Mouse (Mus musculus) layer of hippocampus, postnatal 36 days (tissue): Measurements from ENCODE around the gene Camta2. TPM values are rescaled to one million over a fixed set of nuclear protein-coding genes. Genes with fewer than 3 reads are reported as not detected.

Source experiments
- DNase-seq, 2 experiments: peaks; one replicate each; pipeline ENCODE4 v3.0.0; 2022
- total RNA-seq, 2 experiments: library from RNA; stranded (reverse); gene quantifications; 2 replicates each; pipeline ENCODE4 v1.2.3; 2021

Camta2 gene
- total RNA-seq, 2 experiments from 2014 or later = 362 to 388 TPM

DNA sequence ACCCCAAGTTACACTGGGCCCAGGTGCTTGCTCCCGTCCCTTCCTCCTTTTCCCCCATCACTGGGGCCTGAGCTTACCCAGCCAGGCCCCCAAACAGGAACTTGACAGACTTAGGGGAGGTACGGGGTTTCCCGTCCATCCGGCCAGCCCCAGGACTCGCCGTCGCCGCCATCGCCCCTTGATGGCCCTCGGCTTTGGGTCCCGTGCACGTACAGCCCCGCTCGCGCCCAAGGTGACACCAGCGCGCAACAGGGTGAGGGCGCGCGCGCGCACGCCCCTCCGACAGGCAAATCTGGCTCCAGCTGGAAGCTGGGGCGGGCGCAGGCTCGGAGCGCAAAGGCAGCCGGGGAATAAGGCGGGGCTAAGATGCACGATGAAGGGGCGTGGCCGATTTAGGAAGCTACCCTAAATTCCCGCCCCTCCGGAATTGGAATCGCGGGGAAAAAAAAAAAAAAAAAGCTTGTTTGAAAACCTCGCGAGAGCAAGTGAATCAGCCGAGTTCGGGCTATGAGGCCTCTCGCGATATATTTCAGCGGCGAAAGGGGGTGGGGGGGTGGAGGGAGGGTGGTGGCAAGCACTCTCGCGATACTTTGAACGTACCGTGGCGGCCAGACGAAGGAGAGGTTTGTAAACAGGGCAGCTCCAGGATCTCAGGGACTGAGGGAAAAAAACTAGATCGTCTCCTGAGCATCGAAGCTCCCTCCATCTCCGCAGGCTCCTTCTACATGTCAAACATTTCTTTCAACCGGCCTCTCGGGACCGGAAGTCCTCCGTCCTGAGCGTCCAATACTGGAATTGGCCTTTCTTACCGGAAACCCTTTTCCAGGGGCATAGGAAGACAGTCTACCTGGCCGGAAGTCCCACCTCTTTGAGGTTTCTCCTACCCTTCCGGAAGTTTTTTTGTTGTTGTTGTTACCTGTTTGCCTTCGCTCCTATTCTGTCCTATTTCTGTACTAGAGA is 40.9 kb downstream of the Camta2 start, which contains the start of the genes Rnf167 and Slc25a11:
TSS of gene Rnf167 (plus strand) at position 545 of the 960 bp plus-strand sequence.
TSS of gene Slc25a11 (minus strand) at position 789 of the 960 bp plus-strand sequence.
- DNase-seq = peak; percentile 94 to 95

DNA sequence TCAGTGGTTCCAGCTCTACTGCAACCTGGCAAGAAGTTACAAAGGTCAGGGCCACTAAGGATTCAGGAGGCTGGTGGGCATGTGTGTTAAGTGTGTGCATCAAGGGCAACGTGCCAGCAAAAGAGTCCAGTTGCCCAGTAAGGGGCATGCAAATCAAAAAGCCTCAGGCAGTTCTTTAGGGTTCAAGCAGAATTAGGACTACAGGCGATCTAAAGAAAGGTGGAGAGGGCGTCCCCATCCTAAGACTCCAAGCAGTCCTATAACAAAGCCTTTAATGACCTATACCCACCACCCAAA is 41.7 kb downstream of the Camta2 start:
- DNase-seq = no peak

DNA sequence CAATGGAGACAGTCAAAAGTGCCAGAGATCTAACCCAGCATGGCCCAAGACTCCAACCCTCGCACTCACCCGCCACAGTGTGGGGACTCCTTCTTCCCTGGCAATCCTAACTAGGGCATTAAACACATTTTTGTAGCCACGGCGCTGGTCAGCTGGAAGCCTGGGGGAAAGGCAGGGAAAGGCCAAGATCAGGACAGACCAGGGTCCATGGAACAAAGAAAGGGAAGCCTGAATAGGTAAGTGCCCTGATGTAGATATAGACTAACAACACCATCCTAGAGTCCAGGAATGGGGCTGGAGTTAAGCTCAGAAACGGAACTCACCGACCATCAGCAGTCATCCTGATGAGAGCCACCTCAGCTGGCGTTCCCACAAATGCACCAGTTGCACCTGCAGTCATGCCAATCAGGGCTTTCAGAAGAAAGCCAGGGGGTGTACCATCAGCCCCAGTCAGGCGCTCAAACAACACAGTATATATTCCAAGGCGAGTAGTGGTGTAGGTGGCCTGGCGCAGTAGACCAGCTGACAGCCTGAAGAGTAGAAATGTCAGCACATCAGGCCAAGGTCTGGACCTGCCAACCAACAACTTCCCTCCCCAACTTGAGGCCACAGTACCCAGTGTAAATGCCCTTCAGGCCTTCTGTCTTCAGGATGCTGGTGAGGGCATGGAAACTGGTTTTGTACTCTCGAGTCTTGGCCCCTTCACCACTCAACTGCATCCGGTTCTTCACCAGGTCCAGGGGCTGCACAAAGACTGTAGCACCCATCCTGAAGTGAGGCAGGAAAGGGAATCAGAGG is 42.2 kb downstream of the Camta2 start:
- DNase-seq = no peak

DNA sequence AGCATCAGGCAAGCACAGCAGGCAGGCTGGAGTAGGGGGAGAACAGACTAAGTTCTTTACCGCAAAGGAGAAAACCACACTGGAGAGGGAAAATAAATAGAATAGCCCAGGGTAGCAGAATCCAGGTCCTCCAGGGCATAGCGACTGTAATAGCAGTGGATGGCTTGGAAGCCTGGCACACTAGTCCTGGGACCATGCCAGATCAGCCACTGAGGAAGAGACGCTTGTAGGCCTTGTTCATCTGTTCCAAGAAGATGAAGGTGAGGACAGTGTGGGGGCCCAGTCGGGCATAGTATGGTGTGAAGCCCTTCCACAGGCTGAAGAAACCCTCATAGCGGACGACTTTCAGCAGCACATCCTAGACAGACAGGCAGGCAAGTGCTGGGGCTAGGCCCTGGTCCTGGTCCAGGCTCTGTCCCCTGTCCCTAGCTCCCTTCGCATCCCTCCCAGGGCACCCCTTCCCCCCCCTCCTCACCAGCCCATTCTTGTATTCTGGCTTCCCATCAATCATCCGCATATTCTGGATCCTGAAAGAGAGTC is 43.3 kb downstream of the Camta2 start:
- no peak for DNase-seq

DNA sequence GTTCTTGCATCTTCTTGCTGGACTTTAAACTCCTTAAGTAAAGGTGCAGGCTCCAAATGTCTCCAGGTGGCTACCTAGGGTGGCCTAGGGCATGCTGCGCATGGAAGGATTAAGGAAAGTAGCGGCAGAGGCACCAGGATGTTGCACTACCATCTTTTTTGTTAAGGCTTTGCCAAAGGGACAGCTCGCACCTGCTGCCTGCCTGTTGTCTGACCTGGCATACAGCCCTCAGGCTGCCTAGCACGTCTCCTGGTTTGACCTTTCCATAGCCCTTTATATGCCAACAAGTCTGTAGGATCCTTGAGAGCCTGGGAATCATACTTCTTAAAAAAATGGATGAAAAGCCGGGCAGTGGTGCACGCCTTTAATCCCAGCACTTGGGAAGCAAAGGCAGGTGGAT is 44.9 kb downstream of the Camta2 start:
- no peak for DNase-seq

DNA sequence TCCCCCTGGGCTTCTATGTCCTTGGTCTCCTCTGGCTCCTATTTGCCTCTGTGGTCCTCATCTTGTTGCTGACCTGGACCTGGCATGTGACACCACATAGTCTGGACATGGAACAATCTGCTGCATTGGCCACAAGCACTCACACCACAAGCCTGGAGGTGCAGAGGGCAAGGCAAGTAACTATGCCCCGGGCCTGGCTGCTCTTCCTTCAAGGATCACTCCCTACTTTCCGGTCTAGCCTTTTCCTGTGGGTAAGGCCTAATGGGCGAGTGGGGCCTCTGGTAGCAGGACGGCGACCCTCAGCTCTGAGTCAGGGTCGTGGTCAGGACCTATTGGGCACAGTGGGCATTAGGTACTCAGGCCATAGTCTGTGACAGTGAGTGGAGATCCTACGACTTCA is 46.7 kb downstream of the Camta2 start:
- no peak for DNase-seq

DNA sequence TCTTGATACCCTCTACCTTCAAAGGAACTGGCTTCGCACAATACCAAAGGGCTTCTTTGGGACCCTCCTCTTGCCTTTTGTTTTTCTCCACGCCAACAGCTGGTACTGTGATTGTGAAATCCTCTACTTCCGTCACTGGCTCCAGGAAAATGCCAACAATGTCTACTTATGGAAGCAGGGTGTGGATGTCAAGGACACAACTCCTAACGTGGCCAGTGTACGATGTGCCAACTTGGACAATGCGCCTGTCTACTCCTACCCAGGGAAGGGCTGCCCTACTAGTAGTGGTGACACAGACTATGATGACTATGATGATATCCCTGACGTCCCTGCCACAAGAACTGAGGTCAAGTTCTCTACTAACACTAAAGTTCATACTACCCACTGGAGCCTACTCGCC is 47.9 kb downstream of the Camta2 start:
- no peak for DNase-seq

DNA sequence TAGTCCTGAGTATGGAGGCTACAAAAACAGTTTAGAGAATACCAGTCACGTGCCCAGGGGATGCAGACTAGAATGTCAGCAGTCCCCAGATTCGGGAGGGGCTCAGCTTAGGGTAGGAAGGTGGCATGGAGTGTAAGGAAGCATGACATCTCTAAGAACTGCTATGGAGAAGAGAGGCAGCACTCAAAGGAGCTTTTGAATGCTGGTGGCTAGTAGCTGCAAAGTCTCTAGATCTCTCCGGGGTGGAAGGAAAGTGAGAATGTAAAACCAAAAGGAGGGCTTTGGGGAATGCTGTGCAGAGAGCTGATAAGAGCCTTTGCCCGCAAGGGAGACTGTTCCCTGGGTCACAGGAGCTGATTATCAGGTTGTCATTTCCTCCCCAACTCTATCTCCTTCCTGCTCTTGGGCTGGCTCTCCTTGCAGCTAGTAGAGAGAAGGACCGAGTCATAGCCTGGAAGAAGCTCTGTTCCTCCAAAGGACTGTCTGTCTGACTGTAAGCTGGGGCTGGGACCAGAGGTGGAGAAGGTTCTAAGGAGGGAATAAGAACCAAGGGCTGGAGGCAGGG is 49.1 kb downstream of the Camta2 start, which contains the start of gene Gp1ba:
TSS of gene Gp1ba (plus strand) at position 409 of the 565 bp plus-strand sequence.
- DNase-seq = no peak

DNA sequence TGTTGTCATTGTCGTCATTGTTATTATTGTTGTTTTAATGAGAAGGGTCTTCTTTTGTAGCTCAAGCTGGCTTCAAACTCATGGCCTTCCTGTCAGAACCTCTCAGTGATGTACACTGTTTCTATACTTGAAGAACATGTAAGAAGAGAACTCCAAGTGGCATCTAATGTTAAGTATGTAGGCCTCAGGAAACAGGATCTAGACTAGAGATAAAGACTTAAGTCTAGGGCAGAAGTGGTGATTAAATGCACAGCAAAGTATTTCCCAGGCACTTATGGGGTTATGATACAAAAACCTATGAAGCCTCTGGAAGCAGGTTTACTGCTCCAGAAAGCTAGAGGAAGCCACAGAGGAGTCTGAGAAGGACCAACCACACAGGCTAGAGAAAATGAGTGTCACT is 49.6 kb downstream of the Camta2 start:
- no peak for DNase-seq

DNA sequence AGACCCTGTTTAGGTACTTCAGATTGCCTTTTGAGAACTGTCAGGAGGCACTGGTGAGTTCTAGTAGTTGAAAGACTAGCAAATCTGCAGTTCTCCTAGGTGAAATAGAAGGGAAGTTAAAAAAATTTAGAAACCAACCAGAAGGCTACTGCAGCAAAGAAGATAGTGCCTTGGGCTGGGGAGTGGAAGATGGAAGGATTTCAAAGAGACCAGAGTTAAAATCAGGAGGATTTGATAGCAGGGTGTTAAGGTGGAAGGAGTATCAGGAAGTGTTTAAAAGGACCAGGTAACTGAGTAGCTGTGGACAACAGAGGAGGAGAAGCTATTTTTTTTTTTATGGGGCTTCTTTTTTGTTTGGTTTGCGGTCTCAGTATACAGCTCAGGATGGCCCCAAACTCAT is 50.1 kb downstream of the Camta2 start:
- no peak for DNase-seq

DNA sequence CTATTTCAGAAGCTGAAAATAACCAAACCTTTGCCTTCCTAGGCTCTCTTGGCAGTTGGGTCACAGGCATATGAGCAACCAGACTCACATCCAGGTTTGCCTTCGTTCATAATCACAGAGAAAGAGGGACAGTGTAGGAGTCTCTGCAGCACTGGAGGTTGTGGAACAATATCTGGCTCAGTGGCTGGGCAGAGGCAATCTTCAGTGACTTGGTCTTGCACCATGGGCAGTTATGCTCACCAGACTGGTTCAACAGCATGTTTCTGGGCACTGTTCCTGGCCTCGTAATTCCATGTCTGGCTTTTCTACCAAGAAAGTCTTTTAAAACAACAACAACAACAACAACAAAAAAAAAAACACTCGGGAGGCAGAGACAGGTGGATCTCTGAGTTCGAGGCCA is 52.3 kb downstream of the Camta2 start:
- DNase-seq = no peak

DNA sequence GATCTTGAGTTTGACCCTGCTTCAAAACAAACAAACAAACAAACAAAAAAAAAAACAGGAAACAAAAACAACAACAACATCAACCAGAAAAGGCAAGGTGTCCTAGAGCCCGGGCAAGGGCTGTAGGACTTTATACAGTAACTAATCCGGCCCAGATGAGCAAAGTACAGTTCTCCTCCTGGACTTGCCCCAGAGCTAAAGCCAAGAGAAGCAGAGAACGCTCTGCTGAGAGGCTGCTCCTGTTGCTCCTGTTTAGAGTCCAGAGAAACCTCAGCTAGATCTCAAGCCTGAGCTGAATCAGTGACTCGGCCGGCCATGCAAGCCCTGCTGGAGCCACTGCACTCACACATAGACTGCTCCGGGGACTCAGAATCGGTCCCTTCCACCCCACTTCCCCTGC is 57.8 kb downstream of the Camta2 start:
- no peak for DNase-seq

DNA sequence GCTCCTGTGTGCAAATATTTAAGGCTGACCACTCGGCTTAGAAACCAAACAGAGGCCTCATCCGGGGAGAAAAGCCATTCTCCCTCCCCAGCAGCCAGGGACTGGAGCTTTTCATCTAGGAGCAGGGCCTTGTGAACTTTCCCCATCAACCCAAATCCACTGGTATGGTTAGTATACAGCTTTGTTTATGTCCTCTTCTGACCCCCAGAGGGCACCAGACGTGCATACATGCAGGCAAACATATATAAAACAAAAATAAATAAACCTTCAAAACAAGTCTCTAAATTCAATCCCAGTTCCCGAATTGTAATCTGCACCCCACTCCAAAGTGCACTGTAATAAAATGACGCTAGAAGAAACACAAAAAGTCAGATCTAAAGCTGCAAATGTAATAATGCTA is 58.3 kb downstream of the Camta2 start:
- no peak for DNase-seq

DNA sequence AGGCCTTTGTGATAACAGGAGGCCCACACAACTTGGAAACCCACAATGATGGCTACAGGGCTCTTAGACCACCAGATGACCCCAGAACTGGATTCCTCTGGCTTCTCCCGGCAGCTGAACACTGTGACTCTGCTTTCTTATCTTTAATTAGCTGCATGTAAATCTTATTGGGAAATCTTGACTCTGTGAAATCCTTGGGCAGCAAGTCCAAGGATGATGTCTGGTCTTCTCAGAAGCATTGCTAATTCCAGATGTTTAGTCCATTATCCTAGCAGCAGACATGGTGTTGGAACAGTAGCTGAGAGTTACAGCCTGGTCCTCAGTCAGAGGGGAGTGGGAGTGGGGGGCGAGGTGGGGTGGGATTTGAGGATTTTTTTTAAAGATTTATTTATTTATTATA is 59.5 kb downstream of the Camta2 start:
- no peak for DNase-seq

DNA sequence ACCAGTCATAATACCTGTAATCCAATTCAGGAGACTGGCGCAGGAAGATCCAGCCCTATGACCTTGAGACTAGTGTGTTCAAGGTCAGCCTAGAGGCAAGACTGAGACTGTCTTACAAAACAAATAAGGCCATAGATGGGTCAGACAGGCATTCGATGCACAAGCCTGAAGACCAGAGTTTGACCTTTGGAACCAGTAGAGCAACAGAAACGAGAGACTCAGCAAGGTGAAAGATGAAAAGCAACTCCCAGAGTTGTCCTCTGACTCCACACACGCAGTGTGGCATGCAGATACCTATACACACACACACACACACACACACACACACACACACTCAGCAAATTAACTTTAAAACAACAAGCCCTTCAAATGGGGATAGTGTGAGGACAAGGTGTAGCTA is 61.0 kb downstream of the Camta2 start:
- DNase-seq = no peak

DNA sequence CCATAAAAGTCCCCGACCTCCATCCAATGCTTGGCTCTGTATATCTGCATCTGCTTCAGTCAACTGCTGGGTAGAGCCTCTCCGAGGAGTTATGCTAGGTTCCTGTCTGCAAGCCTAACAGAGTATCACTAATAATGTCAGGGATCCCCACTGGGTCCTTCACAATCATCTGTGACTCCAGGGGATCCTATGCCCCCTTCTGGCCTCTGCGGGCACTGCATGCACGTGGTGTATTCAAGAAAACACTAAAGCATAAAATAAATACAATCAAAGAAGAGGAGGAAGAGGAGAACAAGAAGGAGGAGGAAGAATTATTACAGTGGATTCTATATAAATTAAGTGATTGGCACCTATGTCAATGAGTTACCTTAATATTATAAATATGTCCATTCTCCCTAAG is 62.4 kb downstream of the Camta2 start:
- DNase-seq = no peak

DNA sequence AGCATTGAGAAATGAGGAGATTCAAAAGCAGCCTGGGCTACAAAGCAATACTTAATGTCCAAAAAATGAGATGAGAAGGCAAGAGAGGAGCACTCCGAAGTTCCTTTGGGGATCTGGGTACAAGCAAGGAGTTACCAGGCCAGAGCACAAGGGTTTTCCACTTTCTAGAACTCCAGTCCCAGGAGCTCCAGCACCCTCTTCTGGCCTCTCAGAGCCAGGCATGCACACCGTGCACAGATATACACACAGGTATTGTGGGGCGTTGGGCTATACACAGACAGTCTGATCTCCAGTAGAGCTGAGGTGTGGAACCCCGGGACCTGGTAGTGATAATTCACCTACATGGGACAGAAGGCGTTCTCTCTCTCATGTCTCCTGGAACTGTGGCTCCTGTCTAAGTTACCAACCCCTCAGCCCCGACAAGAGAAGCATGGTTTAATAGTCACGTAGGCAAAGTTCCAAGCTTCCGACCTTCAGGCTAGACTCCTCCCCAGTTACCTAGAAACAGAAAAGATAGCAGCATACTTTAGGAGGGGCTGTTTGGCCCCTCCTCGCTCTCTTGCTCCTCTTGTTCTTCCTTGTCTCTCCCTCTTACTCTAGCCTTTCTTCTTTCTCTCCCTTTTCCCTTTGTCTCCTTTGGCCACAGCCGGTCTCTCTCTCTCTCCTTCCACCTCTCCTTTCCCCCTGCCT is 64.7 kb downstream of the Camta2 start:
- no peak for DNase-seq

DNA sequence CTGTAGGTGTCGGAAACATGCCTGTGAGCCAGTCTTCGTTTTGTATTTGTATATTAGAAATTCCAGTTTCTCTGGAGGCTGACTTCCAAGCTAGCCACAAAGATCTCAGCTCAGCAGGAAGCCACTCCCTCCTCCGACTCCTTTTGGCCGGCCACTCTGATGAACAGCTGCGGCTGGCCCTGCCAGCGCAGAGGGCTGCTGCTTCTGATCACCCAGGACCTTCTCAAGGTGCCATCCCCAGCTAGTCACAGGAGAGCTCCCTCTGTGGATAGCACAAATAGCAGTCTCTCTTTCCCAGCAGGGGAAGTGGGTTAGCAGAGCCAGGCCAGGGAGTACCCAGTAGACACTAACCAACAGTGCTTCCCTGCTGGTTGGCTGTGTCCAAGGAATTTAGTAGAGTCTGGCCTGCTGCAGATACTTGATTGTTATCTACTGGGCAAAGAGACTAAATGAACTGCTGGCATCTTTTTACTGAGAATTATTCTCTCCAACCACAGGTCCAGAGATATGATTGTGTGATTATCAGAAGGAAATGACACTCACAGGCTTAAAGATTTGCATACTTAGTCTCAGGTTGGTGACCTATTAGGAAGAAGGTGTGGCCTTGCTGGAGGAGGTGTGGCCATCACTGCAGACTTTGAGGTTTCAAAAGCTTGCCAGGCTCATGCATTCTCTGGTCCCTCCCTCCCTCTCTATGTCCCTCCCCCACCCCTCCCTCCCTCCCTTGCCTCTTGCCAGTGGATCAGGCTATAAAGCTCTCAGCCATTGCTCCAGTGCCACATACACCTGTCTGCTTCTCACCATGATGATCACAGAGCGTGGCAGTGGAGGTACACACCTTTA is 65.7 kb downstream of the Camta2 start:
- no peak for DNase-seq
